Mouse (Mus musculus): ENCODE data around the gene Ppfia1. TPM values are rescaled to one million over a fixed set of nuclear protein-coding genes. Genes with fewer than 3 reads are reported as not detected.

The Ppfia1 gene
- polyA plus RNA-seq (2012; rRNA removed), result 54.5 and 57.9 TPM in 2 replicates

DNA sequence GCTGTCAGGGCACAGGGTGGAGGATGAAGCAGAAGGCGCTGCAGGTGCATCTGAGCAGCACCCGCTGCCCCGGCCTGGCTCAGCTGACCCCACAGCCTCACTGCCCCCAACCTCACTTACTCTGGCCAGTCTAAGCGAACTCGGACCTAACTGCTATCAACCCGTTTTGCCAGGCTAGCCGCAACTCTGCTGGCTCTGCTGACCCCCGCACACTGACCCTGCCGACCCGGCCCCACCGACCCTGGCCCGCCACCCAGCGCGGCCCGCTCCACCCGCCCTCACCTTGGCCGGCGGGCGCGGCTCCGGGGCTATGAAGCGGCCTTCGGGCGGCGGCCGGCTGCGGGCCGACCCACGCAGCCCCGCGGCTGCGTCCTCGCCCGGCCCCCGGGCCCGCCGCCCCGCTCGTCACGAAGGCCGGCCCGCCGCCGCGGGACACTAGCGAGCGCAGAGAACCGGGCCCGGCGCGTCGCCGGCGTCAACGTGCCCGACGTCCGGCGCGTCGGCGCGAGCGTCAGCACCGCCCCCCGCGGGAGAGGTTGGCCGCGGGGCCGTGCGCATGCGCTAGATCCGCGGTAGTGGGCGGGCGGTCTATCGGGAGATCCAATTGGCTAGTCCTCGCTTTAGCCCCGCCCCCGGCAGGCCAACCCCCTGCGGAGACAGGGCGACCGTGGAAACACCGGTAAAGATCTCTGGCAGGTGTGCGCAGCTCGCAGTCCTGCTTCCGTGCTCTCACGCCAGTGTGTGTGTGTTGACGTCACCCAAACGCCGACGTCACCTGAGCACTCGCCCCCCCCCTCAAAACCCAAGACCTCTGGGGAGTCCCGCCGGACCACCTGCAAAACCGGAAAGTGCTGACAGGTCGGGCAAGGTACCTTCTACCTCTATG, at the start of gene Ppfia1:
Ppfia1 (minus strand) TSS at position 493 of the 886 bp plus-strand sequence.
- DNase-seq (ENCODE audit: low read depth), result peak; percentile 98
- TF ChIP-seq CTCF (IDR thresholded peaks at IDR 0.05; ENCODE audit: borderline replicate concordance, extremely low read depth, insufficient read depth, insufficient read length) (no peak), POLR2A (IDR thresholded peaks at IDR 0.05; ENCODE audit: borderline replicate concordance, extremely low read depth, insufficient read depth, insufficient read length, poor library complexity, severe bottlenecking) (peak; percentile 84; the same call in 1 of the 2 replicates)

DNA sequence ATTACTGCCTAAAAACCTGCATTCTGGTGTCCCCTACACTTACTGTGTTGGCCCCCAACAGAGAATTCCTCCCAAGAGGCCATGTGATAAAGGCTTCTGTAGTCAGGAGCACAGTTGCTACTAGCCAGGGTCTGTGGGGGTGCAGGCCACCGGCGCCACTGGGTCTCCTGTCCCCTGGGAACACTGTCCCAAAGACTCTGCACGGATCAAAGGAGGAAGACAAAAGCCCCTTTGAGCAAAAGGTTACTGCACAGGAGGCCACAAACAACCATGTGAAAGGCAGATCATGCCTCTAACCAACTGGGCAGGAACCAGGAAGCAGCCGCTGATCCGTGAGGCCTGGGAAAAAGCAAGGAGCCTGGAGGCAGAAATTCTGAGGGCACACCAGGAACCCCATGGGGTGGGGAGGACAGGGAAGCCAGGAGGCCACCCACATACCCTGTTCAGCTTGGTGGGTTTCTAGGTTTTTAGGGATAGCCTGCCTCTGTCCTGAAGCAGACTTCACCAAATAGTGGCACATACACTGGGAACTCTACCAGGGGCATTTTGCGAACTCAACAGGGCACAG, 46.9 kb upstream of the Ppfia1 start:
- no peak for TF ChIP-seq POLR2A (IDR thresholded peaks at IDR 0.05; ENCODE audit: borderline replicate concordance, extremely low read depth, insufficient read depth, insufficient read length, poor library complexity, severe bottlenecking)
- TF ChIP-seq CTCF (IDR thresholded peaks at IDR 0.05; ENCODE audit: borderline replicate concordance, extremely low read depth, insufficient read depth, insufficient read length), result no peak
- peak; percentile 29 for DNase-seq (ENCODE audit: low read depth)

DNA sequence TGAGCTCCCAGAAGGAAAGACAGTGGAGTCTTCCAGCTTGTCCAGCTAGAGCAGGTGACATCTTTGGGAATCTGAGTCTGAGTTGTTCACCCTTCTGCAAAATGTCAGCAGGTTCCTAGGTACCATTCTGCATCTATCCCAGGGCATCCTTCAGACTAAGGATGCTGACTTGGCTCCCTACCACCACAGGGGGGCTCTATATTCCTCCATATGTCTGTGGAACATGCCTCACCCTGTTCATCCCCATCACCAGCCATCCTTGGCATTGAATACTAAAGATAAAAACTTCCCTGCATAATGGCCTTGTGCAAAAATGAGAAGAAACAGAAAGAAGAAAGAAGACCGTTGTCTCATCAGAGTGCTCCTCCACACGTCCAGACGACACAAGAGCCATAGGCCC, 36.0 kb upstream of the Ppfia1 start:
- peak; percentile 54 for DNase-seq (ENCODE audit: low read depth)
- TF ChIP-seq CTCF (IDR thresholded peaks at IDR 0.05; ENCODE audit: borderline replicate concordance, extremely low read depth, insufficient read depth, insufficient read length) (peak; percentile 53; the same call in 1 of the 2 replicates), POLR2A (IDR thresholded peaks at IDR 0.05; ENCODE audit: borderline replicate concordance, extremely low read depth, insufficient read depth, insufficient read length, poor library complexity, severe bottlenecking) (no peak)

DNA sequence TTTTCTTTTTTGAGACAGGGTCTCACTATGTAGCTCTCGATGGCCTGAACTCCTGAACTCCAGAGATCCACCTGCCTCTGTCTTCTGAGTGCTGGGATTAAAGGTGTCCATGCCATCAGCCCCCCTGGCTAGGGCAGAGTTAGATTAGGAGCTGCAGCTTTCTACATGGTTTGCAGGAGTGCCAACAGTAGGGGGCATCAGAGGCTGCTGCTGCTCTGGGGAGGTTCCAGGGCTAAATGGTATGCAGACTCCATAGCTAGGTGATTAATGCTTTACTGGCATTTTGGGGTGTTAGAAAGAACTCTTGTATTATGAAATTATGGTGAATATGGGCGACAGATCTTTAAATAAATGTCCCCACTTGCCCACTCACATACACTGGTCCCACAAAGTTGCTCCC, 33.8 kb upstream of the Ppfia1 start:
- DNase-seq (ENCODE audit: low read depth), result peak; percentile 66
- TF ChIP-seq POLR2A (IDR thresholded peaks at IDR 0.05; ENCODE audit: borderline replicate concordance, extremely low read depth, insufficient read depth, insufficient read length, poor library complexity, severe bottlenecking), result no peak
- peak; percentile 76 for TF ChIP-seq CTCF (IDR thresholded peaks at IDR 0.05; ENCODE audit: borderline replicate concordance, extremely low read depth, insufficient read depth, insufficient read length)

DNA sequence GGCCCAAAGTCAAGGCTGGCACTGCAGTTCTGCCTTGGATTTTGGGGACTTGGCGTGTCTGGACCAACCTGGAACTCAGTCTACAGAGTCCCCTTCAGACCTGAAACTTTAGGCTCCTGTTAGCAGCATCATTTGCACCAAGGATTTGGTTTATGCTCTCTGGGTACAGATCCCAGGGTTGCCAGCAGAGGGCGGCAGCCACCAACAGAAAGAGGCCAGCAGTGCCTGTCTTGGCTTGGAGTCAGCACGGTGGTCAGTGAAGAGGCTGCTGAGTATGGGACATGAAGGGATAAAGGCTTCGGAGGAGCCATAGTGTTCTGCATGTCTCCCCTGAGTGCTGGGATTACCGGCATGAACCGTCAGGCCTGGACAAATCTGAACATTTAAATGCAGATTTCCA, 32.1 kb upstream of the Ppfia1 start:
- TF ChIP-seq POLR2A (IDR thresholded peaks at IDR 0.05; ENCODE audit: borderline replicate concordance, extremely low read depth, insufficient read depth, insufficient read length, poor library complexity, severe bottlenecking), result no peak
- TF ChIP-seq CTCF (IDR thresholded peaks at IDR 0.05; ENCODE audit: borderline replicate concordance, extremely low read depth, insufficient read depth, insufficient read length), result peak; percentile 95
- peak; percentile 81 for DNase-seq (ENCODE audit: low read depth)

DNA sequence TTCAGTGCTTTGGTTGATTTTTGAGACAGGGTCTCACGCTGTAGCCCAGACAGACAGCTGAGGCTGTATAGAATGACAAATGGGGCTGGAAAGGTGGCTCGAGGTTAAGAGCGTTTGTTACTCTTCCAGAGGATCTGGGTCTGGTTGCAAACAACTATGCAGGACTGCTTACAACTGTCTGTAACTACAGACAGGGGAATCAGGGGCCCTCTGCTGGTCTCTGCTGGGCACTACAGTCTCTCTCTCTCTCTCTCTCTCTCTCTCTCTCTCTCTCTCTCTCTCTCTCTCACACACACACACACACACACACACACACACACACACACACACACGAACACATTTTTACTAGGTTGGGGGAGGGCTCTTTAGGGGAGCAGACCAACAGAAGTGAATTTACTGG, 30.1 kb upstream of the Ppfia1 start:
- peak; percentile 78 for DNase-seq (ENCODE audit: low read depth)

DNA sequence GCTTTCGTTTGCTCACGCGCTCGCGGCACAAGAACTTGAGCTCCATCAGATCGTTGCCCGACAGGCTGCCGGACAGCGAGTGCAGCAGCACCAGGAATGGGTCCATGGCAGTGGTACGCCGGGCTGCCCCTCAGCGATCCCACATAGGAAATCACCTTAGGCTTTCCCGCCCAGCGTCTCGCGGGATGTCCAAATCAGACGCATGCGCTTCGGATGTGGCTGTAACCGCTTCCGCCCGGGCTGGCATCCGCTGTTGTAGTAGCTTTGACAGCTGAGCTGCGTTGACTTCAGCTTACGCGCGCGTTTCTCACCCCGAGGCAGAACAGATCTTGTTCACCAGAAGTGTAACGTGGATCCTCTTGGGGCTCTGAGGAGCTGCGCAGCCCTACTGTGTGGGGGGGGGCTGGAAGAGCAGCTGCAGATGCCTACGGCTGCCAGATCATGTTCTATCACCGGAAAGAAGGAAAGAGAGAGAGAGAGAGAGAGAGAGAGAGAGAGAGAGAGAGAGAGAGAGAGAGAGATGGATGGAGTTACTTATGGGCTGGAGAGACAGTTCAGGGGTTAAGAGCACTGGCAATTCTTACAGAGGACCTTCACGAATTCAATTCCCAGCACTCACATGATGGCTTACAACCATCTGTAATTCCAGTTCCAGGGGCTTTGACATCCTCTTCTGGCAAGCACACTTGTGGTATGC, 28.9 kb upstream of the Ppfia1 start, which contains the start of gene Fadd:
Fadd (minus strand) TSS at position 180 of the 697 bp plus-strand sequence.
- peak; percentile 98 for DNase-seq (ENCODE audit: low read depth)
- peak; percentile 79; the same call in 1 of the 2 replicates for TF ChIP-seq POLR2A (IDR thresholded peaks at IDR 0.05; ENCODE audit: borderline replicate concordance, extremely low read depth, insufficient read depth, insufficient read length, poor library complexity, severe bottlenecking)
- TF ChIP-seq CTCF (IDR thresholded peaks at IDR 0.05; ENCODE audit: borderline replicate concordance, extremely low read depth, insufficient read depth, insufficient read length), result no peak

More for the DNA sequence above, 30.1 kb upstream of the Ppfia1 start:
- TF ChIP-seq POLR2A (IDR thresholded peaks at IDR 0.05; ENCODE audit: borderline replicate concordance, extremely low read depth, insufficient read depth, insufficient read length, poor library complexity, severe bottlenecking) (no peak), CTCF (IDR thresholded peaks at IDR 0.05; ENCODE audit: borderline replicate concordance, extremely low read depth, insufficient read depth, insufficient read length) (peak; percentile 64; the same call in 1 of the 2 replicates)

DNA sequence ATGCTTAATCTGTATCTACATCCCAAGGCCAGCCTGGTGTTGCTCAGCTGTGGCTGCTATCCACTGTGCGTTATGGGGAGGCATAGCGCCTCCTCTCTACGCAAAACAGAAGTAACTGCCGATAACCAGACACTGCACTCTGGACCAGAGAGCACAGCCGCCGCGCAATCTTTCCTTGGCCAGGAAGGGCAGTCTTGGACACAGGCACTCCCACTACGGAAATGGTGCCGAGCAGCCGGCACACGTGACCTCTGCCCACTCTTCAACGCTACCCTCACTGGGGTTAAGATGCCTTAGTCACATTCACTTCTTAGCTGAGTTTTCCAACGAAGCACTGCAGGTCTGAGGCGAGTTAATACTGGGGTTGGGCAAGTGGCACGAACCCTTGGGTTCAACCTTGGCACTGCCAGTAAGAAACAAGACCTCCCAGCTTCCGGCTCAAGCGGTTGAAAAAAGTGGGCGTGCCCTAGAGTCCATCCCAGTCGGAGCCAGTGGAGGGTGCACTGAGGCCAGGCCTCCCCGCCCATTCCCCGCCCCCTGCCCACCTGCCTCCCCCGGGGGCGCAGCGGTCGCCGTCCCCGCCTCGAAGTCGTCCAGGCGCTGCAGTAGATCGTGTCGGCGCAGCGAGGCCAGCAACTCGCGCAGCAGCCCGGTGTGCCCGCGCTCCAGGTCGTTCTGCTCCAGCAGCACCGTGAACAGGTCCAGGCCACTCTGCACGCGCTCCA, 28.2 kb upstream of the Ppfia1 start:
- peak; percentile 90 for DNase-seq (ENCODE audit: low read depth)
- TF ChIP-seq POLR2A (IDR thresholded peaks at IDR 0.05; ENCODE audit: borderline replicate concordance, extremely low read depth, insufficient read depth, insufficient read length, poor library complexity, severe bottlenecking), result no peak
- peak; percentile 48; the same call in 1 of the 2 replicates for TF ChIP-seq CTCF (IDR thresholded peaks at IDR 0.05; ENCODE audit: borderline replicate concordance, extremely low read depth, insufficient read depth, insufficient read length)

DNA sequence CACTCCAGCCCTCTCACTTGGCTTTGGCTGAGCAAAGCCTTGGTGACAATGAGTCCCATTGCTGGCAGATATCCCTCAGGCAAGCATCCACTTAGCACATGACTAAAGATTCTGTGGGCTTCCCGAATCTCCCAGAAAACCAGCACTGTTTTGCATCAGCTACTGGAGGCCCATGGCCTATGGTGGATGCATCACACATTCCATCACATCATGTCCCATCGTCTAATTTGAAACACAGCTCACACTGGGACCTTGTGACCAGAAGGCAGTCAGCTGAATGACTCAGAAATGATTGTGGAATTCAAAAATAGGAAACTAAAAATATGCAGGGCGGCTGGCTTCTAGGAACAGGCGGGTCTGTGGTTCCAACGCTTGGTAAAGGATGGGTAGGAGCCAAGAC, 24.3 kb upstream of the Ppfia1 start:
- no peak for DNase-seq (ENCODE audit: low read depth)
- TF ChIP-seq POLR2A (IDR thresholded peaks at IDR 0.05; ENCODE audit: borderline replicate concordance, extremely low read depth, insufficient read depth, insufficient read length, poor library complexity, severe bottlenecking), result no peak
- TF ChIP-seq CTCF (IDR thresholded peaks at IDR 0.05; ENCODE audit: borderline replicate concordance, extremely low read depth, insufficient read depth, insufficient read length), result no peak

DNA sequence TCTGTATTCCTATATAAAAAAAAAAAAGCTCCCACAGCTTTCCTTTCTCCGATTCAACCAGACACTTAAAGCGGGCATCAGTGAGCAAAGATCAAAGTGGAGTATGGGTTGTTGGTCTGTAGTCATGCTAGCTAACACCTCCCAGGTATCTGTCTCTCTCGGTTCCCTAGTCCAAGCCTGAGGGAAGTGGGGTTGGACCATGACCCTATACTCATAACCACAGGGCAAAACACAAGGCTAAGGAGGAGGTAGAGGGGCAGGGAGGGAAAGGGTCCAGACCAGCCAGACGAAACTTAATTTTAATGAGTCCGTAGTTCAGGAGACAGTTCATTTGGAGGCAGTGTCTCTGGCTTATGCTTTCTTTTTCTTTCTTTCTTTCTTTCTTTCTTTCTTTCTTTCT, 18.7 kb upstream of the Ppfia1 start:
- TF ChIP-seq POLR2A (IDR thresholded peaks at IDR 0.05; ENCODE audit: borderline replicate concordance, extremely low read depth, insufficient read depth, insufficient read length, poor library complexity, severe bottlenecking), result no peak
- TF ChIP-seq CTCF (IDR thresholded peaks at IDR 0.05; ENCODE audit: borderline replicate concordance, extremely low read depth, insufficient read depth, insufficient read length), result no peak

More for the DNA sequence above, 18.7 kb upstream of the Ppfia1 start:
- no peak for DNase-seq (ENCODE audit: low read depth)
